Mouse (Mus musculus) heart, postnatal 0 days (tissue): ENCODE measurements around the gene Tmem82. TPM values are rescaled to one million over a fixed set of nuclear protein-coding genes. Genes with fewer than 3 reads are reported as not detected.

Source experiments
- ATAC-seq: fragments of 200-750 bp; cut with Nextera tagmentation; 2 replicates; pipeline ENCODE4 v1.8.0; 2017; ENCODE audit warnings: low read depth, moderate number of reproducible peaks, moderate library complexity; ENCODE audit not compliant: insufficient read depth
- DNase-seq: peaks from one replicate; pipeline ENCODE4 v3.0.0-alpha.2; 2016; ENCODE audit warnings: low spot score
- H3K27ac ChIP-seq: fragments of 300-500 bp; sonication (generic); 2 replicates; pipeline ENCODE4 v1.5.1; 2014; ENCODE audit warnings: low read depth, mild to moderate bottlenecking
- H3K27me3 ChIP-seq: fragments of 300-500 bp; sonication (generic); 2 replicates; pipeline ENCODE4 v1.6.1; 2014; ENCODE audit warnings: low read length, mixed read lengths; ENCODE audit not compliant: control insufficient read depth, insufficient read depth
- H3K36me3 ChIP-seq: fragments of 300-500 bp; sonication (generic); replicated peaks from 2 replicates; pipeline ENCODE4 v1.6.1; 2014; ENCODE audit warnings: low read length, mixed read lengths; ENCODE audit not compliant: control insufficient read depth, insufficient read depth
- H3K4me1 ChIP-seq: fragments of 300-500 bp; sonication (generic); 2 replicates; pipeline ENCODE4 v1.6.1; 2014; ENCODE audit warnings: antibody characterized with exemption; ENCODE audit not compliant: control insufficient read depth, insufficient read depth
- H3K4me2 ChIP-seq: fragments of 300-500 bp; sonication (generic); 2 replicates; pipeline ENCODE4 v1.6.1; 2014; ENCODE audit warnings: low read depth, mild to moderate bottlenecking, low read length, moderate library complexity
- H3K4me3 ChIP-seq: fragments of 300-500 bp; sonication (generic); 2 replicates; pipeline ENCODE4 v1.5.1; 2014; ENCODE audit warnings: low read depth, low read length
- H3K9ac ChIP-seq: fragments of 300-500 bp; sonication (generic); replicated peaks from 2 replicates; pipeline ENCODE4 v1.6.1; 2014; ENCODE audit warnings: low read depth, low read length, mixed read lengths
- H3K9me3 ChIP-seq: fragments of 300-500 bp; sonication (generic); replicated peaks from 2 replicates; pipeline ENCODE4 v1.6.1; 2016; ENCODE audit warnings: low read length; ENCODE audit not compliant: control insufficient read depth
- CTCF ChIP-seq: IDR thresholded peaks from 2 replicates; pipeline ENCODE4 v1.5.1; 2016; ENCODE audit warnings: antibody characterized with exemption, control low read depth, low read depth
- EP300 ChIP-seq: IDR thresholded peaks from 2 replicates; pipeline ENCODE4 v1.6.1; 2016; ENCODE audit warnings: antibody characterized with exemption, low read depth
- WGBS: fragments of 180-500 bp; shearing (Covaris S2); extraction: QIAGEN DNeasy Blood & Tissue Kit; methylation state at CpG from one replicate; pipeline ENCODE4 v1.1.7; 2014; 5-methylcytosine and 5-hydroxymethylcytosine counted together
- polyA plus RNA-seq: library from polyadenylated mRNA; unstranded; fragments of >200 nt; fragmentation: Nextera tagmentation; extraction: Ambion mirVana; gene quantifications from 2 replicates; pipeline ENCODE4 v1.2.1, GENCODE M21; 2015
- total RNA-seq: library from RNA; depleted of rRNA; stranded (reverse); fragments of >200 nt; gene quantifications from 2 replicates; pipeline ENCODE4 v1.2.3, GENCODE M21; 2014; ENCODE audit warnings: low replicate concordance

Gene Tmem82
- total and polyA plus RNA-seq, 2 experiments from 2014 or later: 6.1 to 6.8 TPM

DNA sequence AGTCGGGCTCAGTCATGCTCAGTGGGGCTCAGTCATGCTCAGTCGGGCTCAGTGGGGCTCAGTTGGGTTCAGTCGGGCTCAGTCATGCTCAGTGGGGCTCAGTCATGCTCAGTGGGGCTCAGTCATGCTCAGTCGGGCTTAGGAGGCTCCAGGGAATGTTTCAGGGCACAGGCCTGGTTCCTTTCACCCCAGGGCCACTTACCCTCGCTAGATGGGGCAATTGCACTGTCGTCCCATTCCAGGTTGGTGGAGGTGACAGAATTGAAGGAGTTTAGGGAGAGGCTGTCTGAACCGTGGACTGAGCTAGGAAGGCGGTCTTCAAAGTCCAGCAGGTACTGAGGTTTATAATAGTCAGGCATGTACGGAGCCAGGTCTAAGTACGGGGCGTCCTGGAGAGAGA lies 21.0 kb upstream of the Tmem82 start:
- H3K36me3 ChIP-seq: peaks cover 73% of the 10 kb centered on the region
- WGBS: 75% methylated on average over 11 of the region's 11 CpGs
- no peaks in the 10 kb centered on the region for H3K27me3 ChIP-seq
- H3K4me3 ChIP-seq: no peak overlapping the region
- DNase-seq (no peak), ATAC-seq (no peak)
- peaks cover 26% of the 10 kb centered on the region for H3K4me1 ChIP-seq
- H3K9me3 ChIP-seq: no peaks in the 10 kb centered on the region
- H3K27ac ChIP-seq: no peak overlapping the region
- no peak overlapping the region for H3K4me2 ChIP-seq
- TF ChIP-seq EP300 (no peak), CTCF (peak; percentile 15; the same call in 1 of the 2 replicates)
- H3K9ac ChIP-seq: no peak overlapping the region

DNA sequence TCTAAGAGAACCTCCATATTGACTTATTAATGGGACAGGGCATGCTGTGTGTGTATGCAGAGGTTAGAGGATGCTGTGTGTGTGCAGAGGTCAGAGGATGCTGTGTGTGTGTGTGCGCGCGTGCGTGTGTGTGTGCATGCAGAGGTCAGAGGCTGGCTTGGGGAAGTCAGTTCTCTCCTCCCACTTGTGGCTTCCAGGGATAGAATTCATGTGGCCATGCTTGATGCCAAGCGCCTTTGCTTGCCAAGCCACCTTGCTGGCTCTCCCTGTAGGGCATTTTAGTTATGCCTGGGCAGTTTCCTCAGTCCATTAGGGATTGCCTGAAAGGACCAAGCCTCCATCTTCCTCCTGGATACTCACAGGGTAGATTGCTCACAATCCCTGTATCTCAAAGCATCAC lies 18.3 kb upstream of the Tmem82 start:
- TF ChIP-seq EP300 (no peak), CTCF (no peak)
- peaks cover 94% of the 10 kb centered on the region for H3K36me3 ChIP-seq

DNA sequence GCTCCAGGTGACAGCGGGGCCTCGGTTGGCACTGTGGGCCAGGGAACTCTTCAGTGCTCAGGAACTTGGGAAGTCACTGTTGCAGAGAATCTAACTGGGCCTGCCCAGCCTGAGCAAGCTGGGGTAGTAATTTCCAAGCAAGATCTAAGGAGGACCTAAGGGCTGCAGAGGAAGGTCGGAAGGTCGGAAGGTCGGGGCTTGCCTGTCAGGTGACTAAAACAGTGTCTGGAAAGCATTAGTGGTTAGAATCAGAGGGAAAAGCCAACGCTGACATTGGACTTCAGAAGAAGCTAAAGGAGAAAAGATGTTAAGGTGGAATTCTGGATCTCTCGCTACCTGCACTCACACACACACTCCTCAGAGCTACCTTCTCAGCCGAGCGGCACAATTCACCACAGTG lies 17.6 kb upstream of the Tmem82 start:
- ATAC-seq (no peak), DNase-seq (no peak)
- 81% methylated on average over 9 of the region's 9 CpGs for WGBS
- no peak overlapping the region for H3K9ac ChIP-seq
- no peaks in the 10 kb centered on the region for H3K27me3 ChIP-seq
- no peaks in the 10 kb centered on the region for H3K9me3 ChIP-seq
- no peak overlapping the region for H3K4me3 ChIP-seq
- H3K4me1 ChIP-seq: no peaks in the 10 kb centered on the region
- no peak overlapping the region for H3K27ac ChIP-seq
- TF ChIP-seq EP300 (no peak), CTCF (no peak)
- H3K4me2 ChIP-seq: no peak overlapping the region
- H3K36me3 ChIP-seq: peaks cover 94% of the 10 kb centered on the region

More for the DNA sequence above, 18.3 kb upstream of the Tmem82 start:
- no peak overlapping the region for H3K27ac ChIP-seq
- WGBS: 92% methylated on average over 5 of the region's 5 CpGs
- no peak for DNase-seq
- H3K9me3 ChIP-seq: no peaks in the 10 kb centered on the region
- H3K9ac ChIP-seq: no peak overlapping the region
- peaks cover 4% of the 10 kb centered on the region for H3K4me1 ChIP-seq
- H3K4me3 ChIP-seq: no peak overlapping the region
- no peak for ATAC-seq
- H3K4me2 ChIP-seq: no peak overlapping the region
- H3K27me3 ChIP-seq: no peaks in the 10 kb centered on the region

DNA sequence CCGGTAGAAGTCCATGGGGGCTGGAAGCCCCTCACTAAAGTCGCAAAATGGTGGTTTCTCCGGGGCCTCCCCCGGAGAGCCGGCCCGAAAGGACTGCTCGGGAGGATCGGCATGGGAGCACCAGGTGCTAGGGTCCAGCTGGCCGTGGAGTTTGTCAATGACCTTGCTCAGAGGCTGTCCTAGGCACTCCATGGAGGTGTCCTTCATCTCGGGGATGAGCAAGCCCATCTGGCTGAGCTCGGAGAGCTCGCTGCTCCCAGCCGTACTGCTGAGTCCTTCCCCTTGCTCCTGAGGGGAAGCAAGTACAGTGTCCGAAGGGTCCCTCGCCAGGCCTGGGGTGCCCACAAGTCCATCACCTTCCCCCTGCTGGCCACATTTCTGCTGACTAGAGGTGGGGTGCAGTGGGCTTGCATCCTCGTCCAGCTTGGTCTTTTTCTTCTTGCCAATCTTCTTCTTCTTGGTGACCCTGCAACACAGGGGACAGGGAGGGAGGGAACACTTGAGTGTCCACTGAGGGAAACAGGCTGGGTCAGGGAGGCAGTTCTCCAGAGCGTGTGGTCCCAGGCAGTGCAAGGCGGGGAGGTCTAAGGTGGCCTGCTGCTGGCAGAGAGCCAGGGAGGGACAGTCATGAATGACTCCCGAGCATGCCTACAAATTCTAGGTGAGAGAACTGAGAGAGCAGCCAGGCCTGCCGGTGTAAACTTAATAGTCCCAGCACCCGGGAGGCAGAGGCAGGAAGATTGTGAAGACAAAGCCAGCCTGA lies 13.9 kb upstream of the Tmem82 start:
- H3K4me3 ChIP-seq: no peak overlapping the region
- DNase-seq (no peak), ATAC-seq (no peak)
- H3K4me2 ChIP-seq: no peak overlapping the region
- TF ChIP-seq EP300 (no peak), CTCF (no peak)
- no peaks in the 10 kb centered on the region for H3K27me3 ChIP-seq
- no peaks in the 10 kb centered on the region for H3K9me3 ChIP-seq
- H3K4me1 ChIP-seq: no peaks in the 10 kb centered on the region
- H3K27ac ChIP-seq: no peak overlapping the region
- WGBS: 81% methylated on average over 21 of the region's 21 CpGs
- peaks cover 97% of the 10 kb centered on the region for H3K36me3 ChIP-seq
- no peak overlapping the region for H3K9ac ChIP-seq

DNA sequence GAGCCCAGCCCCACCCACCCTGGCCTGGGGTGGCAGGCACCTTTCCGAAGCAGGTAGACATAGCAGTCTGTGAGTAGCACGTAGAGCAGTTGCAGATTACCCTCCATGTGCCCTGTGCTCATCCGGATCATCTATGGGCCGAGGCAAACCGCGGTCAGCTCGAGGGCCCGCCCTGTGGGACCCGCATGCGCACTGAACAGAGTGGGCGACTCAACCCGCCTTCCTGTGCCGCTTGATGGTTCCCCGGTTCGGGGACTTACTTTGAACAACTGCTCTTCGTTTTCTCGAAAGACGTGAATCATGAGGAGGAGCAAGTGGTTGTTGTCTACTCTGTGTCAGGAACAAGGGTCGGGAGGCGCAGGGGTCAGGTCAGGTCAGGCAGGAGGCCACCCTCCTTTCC lies 12.8 kb upstream of the Tmem82 start:
- H3K9ac ChIP-seq: no peak overlapping the region
- TF ChIP-seq EP300 (no peak), CTCF (no peak)
- no peak overlapping the region for H3K27ac ChIP-seq
- H3K4me1 ChIP-seq: no peaks in the 10 kb centered on the region
- H3K36me3 ChIP-seq: peaks cover 95% of the 10 kb centered on the region
- ATAC-seq (no peak), DNase-seq (no peak)
- 95% methylated on average over 20 of the region's 20 CpGs for WGBS
- no peaks in the 10 kb centered on the region for H3K27me3 ChIP-seq
- no peak overlapping the region for H3K4me3 ChIP-seq
- no peaks in the 10 kb centered on the region for H3K9me3 ChIP-seq
- no peak overlapping the region for H3K4me2 ChIP-seq

DNA sequence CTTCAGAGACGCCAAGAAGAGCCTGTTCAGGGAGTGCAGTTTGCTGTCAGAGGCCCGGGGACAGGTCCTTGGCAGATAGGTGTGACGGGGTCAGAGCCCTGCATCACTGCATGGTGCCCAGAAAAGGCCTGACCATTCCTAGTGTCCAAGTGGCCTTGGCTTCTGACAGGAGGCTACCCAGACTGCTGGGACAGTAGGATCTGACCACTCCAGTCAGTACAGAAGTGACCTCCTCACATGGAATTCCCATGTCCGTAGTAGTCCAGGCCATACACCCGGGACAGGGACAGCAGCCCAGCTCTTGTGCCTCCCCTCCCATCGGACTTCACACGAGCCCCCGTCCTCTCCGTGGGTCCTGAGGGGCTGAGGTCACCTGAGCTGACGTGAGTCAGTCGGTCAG lies 11.6 kb upstream of the Tmem82 start:
- Histone ChIP-seq H3K9ac (no peak overlapping the region), H3K4me1 (no peaks in the 10 kb centered on the region), H3K36me3 (peaks cover 94% of the 10 kb centered on the region), H3K9me3 (no peaks in the 10 kb centered on the region), H3K4me2 (no peak overlapping the region), H3K27me3 (no peaks in the 10 kb centered on the region), H3K27ac (no peak overlapping the region), H3K4me3 (no peak overlapping the region)
- TF ChIP-seq EP300 (no peak), CTCF (no peak)
- WGBS: 88% methylated on average over 11 of the region's 11 CpGs
- no peak for DNase-seq
- no peak for ATAC-seq
